Comparison of ENCODE assay signal across 16 mouse cellular contexts in genomic region chr2:163662698-163663221, GRCm38 (mm10). TPM values are rescaled to one million over a fixed set of nuclear protein-coding genes. Genes with fewer than 3 reads are reported as not detected.
DNase-seq lines count a peak whose midpoint lies in the region; ATAC-seq and TF ChIP-seq lines count a peak whose summit lies in the region.
"Had no signal": no experiment of that assay in that cellular context is flagged by ENCODE, and none has a peak within 500 bp of the region (broad histone marks: within the 10 kb centered on the region; RNA-seq: fewer than 3 reads in every experiment).

No protein-coding gene starts in this region.

- TF ChIP-seq CTCF in kidney, adult 2 months (conservative IDR thresholded peaks at IDR 0.05; ENCODE audit: insufficient read depth, insufficient read length, low read depth, low read length), result no peak
- no peak for TF ChIP-seq CTCF in olfactory bulb, adult 2 months (IDR thresholded peaks at IDR 0.05; ENCODE audit: insufficient read depth, low read depth, low read length)
- no peak for TF ChIP-seq CTCF in stomach, postnatal 0 days (IDR thresholded peaks at IDR 0.05; ENCODE audit: low read depth)

- H3K27me3 ChIP-seq in kidney, embryonic 15.5 days, result no peaks in the 10 kb centered on the region
- H3K27me3 ChIP-seq in kidney, adult 2 months (replicated peaks; ENCODE audit: control insufficient read depth, insufficient read depth, low read length), result no peaks in the 10 kb centered on the region
- H3K27me3 ChIP-seq in stomach, postnatal 0 days (ENCODE audit: control insufficient read depth, insufficient read depth, low read length), result no peaks in the 10 kb centered on the region
- H3K27me3 ChIP-seq: limb, embryonic 12.5 days had no signal

- no peak overlapping the region for H3K4me2 ChIP-seq in kidney, embryonic 15.5 days
- no peak overlapping the region for H3K4me2 ChIP-seq in stomach, postnatal 0 days (replicated peaks; ENCODE audit: low read depth)
- H3K4me2 ChIP-seq: limb, embryonic 12.5 days had no signal

- H3K4me1 ChIP-seq in kidney, embryonic 15.5 days, result peaks cover 49% of the 10 kb centered on the region
- H3K4me1 ChIP-seq in kidney, adult 2 months (ENCODE audit: control insufficient read depth, insufficient read depth, low read length), result peaks cover 30% of the 10 kb centered on the region
- peaks cover 31% of the 10 kb centered on the region for H3K4me1 ChIP-seq in olfactory bulb, adult 2 months (ENCODE audit: control insufficient read depth, insufficient read depth, low read length)
- H3K4me1 ChIP-seq in stomach, postnatal 0 days (replicated peaks; ENCODE audit: control insufficient read depth, insufficient read depth), result no peaks in the 10 kb centered on the region

- WGBS in kidney, embryonic 15.5 days, result 43% methylated on average over 2 of the region's 2 CpGs
- WGBS in kidney, adult 2 months, result 66% methylated on average over 2 of the region's 2 CpGs
- WGBS in olfactory bulb, adult 2 months, result 63% methylated on average over 2 of the region's 2 CpGs
- WGBS in stomach, postnatal 0 days, result 88% methylated on average over 2 of the region's 2 CpGs

- no peak overlapping the region for H3K4me3 ChIP-seq in kidney, embryonic 15.5 days (replicated peaks)
- H3K4me3 ChIP-seq in kidney, adult 2 months (ENCODE audit: insufficient read depth, low read depth, low read length), result no peak overlapping the region
- H3K4me3 ChIP-seq in olfactory bulb, adult 2 months (ENCODE audit: insufficient read depth, low read depth, low read length), result no peak overlapping the region
- no peak overlapping the region for H3K4me3 ChIP-seq in stomach, postnatal 0 days (ENCODE audit: low read depth, low read length)
- H3K4me3 ChIP-seq: embryonic facial prominence, embryonic 10.5 days; heart, embryonic 10.5 days; hindbrain, embryonic 10.5 days; limb, embryonic 12.5 days had no signal

- no peak overlapping the region for H3K9ac ChIP-seq in kidney, embryonic 15.5 days
- H3K9ac ChIP-seq in stomach, postnatal 0 days (ENCODE audit: low read length), result no peak overlapping the region
- H3K9ac ChIP-seq: limb, embryonic 12.5 days had no signal

- no peak for TF ChIP-seq POLR2A in kidney, adult 2 months (IDR thresholded peaks at IDR 0.05; ENCODE audit: low read depth, low read length)
- TF ChIP-seq POLR2A in olfactory bulb, adult 2 months (IDR thresholded peaks at IDR 0.05; ENCODE audit: insufficient read depth, low read depth, low read length), result no peak

- no peaks in the 10 kb centered on the region for H3K36me3 ChIP-seq in kidney, embryonic 15.5 days
- H3K36me3 ChIP-seq in kidney, adult 2 months (ENCODE audit: control insufficient read depth, insufficient read depth, low read length), result no peaks in the 10 kb centered on the region
- no peaks in the 10 kb centered on the region for H3K36me3 ChIP-seq in stomach, postnatal 0 days (ENCODE audit: control insufficient read depth, insufficient read depth, low read length)
- H3K36me3 ChIP-seq: limb, embryonic 12.5 days had no signal

- H3K27ac ChIP-seq in kidney, embryonic 15.5 days, result 0 out of 2 replicates have a peak overlapping the region, but pooled peaks have one; percentile 82
- H3K27ac ChIP-seq in kidney, adult 2 months (ENCODE audit: insufficient read depth, low read depth, low read length), result no peak overlapping the region
- peak overlapping the region; percentile 98; the same call in 1 of the 2 replicates for H3K27ac ChIP-seq in olfactory bulb, adult 2 months (ENCODE audit: insufficient read depth, low read depth, low read length)
- no peak overlapping the region for H3K27ac ChIP-seq in stomach, postnatal 0 days (replicated peaks)
- H3K27ac ChIP-seq: embryonic facial prominence, embryonic 10.5 days; heart, embryonic 10.5 days; hindbrain, embryonic 10.5 days; limb, embryonic 12.5 days had no signal

- H3K9me3 ChIP-seq in kidney, embryonic 15.5 days (replicated peaks), result no peaks in the 10 kb centered on the region
- H3K9me3 ChIP-seq in stomach, postnatal 0 days (ENCODE audit: control insufficient read depth, low read length), result no peaks in the 10 kb centered on the region
- H3K9me3 ChIP-seq: embryonic facial prominence, embryonic 10.5 days; heart, embryonic 10.5 days; hindbrain, embryonic 10.5 days; limb, embryonic 12.5 days had no signal

- no peak for TF ChIP-seq EP300 in stomach, postnatal 0 days (optimal IDR thresholded peaks at IDR 0.05)

- ATAC-seq in kidney, embryonic 15.5 days (replicated peaks; ENCODE audit: low FRiP score), result no peak
- peak; percentile 70 for ATAC-seq in granulocyte monocyte progenitor cell, adult 5-6 weeks (replicated peaks; ENCODE audit: poor library complexity, severe bottlenecking)
- ATAC-seq in stomach, postnatal 0 days (ENCODE audit: low FRiP score, low TSS enrichment), result no peak
- ATAC-seq: activated CD4-positive, CD25-positive, alpha-beta regulatory T cell, adult 4 months had no signal

- DNase-seq in kidney, adult 2 months, result no peak
- peak; percentile 85 to 88 for DNase-seq in B cell, adult 2 months
- DNase-seq in urinary bladder, adult 18-20 months (ENCODE audit: low spot score in 2 of 2), result no peak
- no peak for DNase-seq in stomach, postnatal 0 days (ENCODE audit: low spot score)
- DNase-seq in gastrocnemius, postnatal 4 days (ENCODE audit: low spot score in 2 of 2), result no peak
- DNase-seq: cerebellum, postnatal 10 days; kidney, postnatal 10 days; lung, adult 2 months had no signal

RNA-seq across cellular contexts. Expression of gene Pkig, which starts 4.6 kb away (rescaled TPM):
- 167 and 174 TPM in 2 replicates for polyA plus RNA-seq in kidney, embryonic 15.5 days (2015; fragmentation: Nextera tagmentation; extraction: Ambion mirVana)
- polyA plus RNA-seq in kidney, adult 2 months (2012; rRNA removed), result 100 and 107 TPM in 2 replicates
- total RNA-seq in granulocyte monocyte progenitor cell, adult 5-6 weeks (2014; fragmentation: Nextera tagmentation), result 89.1 and 89.4 TPM in 2 replicates
- 52.2 and 65.1 TPM in 2 replicates for total RNA-seq in granulocyte monocyte progenitor cell, adult 5-6 weeks (2017)
- polyA plus RNA-seq in olfactory bulb, adult 2 months (2012; ENCODE audit: insufficient read depth, insufficient read length, low replicate concordance, missing spikeins), result not detected in 2 replicates
- polyA plus RNA-seq in stomach, postnatal 0 days (2015; fragmentation: Nextera tagmentation; extraction: Ambion mirVana), result 60.9 and 66.3 TPM in 2 replicates
- 100 to 1,000 TPM; 153 to 176 TPM for total RNA-seq in gastrocnemius, postnatal 4 days (2021)

RNA-seq across cellular contexts. Expression of gene Serinc3, which starts 17.8 kb away (rescaled TPM):
- polyA plus RNA-seq in kidney, embryonic 15.5 days (2015; fragmentation: Nextera tagmentation; extraction: Ambion mirVana), result 43.7 and 44.0 TPM in 2 replicates
- 340 and 357 TPM in 2 replicates for polyA plus RNA-seq in kidney, adult 2 months (2012; rRNA removed)
- 505 and 572 TPM in 2 replicates for total RNA-seq in granulocyte monocyte progenitor cell, adult 5-6 weeks (2014; fragmentation: Nextera tagmentation)
- 503 and 505 TPM in 2 replicates for total RNA-seq in granulocyte monocyte progenitor cell, adult 5-6 weeks (2017)
- 82.6 TPM in 1 of 2 replicates, not detected in the other for polyA plus RNA-seq in olfactory bulb, adult 2 months (2012; ENCODE audit: insufficient read depth, insufficient read length, low replicate concordance, missing spikeins)
- 35.8 and 36.4 TPM in 2 replicates for polyA plus RNA-seq in stomach, postnatal 0 days (2015; fragmentation: Nextera tagmentation; extraction: Ambion mirVana)
- total RNA-seq in gastrocnemius, postnatal 4 days (2021), result 100 to 1,000 TPM; 152 to 163 TPM

Comparison
In these comparisons a context has a peak if more than half of its experiments do, and no peak if none do; other contexts are left out.
1. H3K27ac ChIP-seq: peak in kidney, embryonic 15.5 days (single experiment) and olfactory bulb, adult 2 months (single experiment); none in kidney, adult 2 months (single experiment) and stomach, postnatal 0 days (single experiment).
2. DNase-seq: peak in B cell, adult 2 months (2 of 2); none in kidney, adult 2 months (single experiment), urinary bladder, adult 18-20 months (0 of 2), stomach, postnatal 0 days (single experiment) and gastrocnemius, postnatal 4 days (0 of 2).
3. RNA of gene Pkig, which starts 4.6 kb away (polyA plus RNA-seq): 167 to 174 TPM in kidney, embryonic 15.5 days, 100 to 107 TPM in kidney, adult 2 months and 60.9 to 66.3 TPM in stomach, postnatal 0 days; not detected in olfactory bulb, adult 2 months; every median in the first group is over 10 times any median in the second.